Mouse (Mus musculus): ENCODE data around the gene Tcp1. TPM values are rescaled to one million over a fixed set of nuclear protein-coding genes. Genes with fewer than 3 reads are reported as not detected.
A peak's percentile ranks its signal among the peaks of the same experiment; 100 is the strongest.
"Not testable (repeated sequence)": the region's sequence is repeated elsewhere in the genome, so short reads cannot be mapped to it uniquely, and the experiment has no call there.

Tcp1 gene
- total RNA-seq (2022) = 100 to 1,000 TPM; 172 to 223 (median 192) TPM

GRCm38 (mm10) chr17:12915488-12915880, at the start of gene Tcp1:
Gene Tcp1, plus strand, starts transcription at chr17:12915701.
- no peak for DNase-seq

GRCm38 (mm10) chr17:12866853-12867252, 48.6 kb upstream of the Tcp1 start:
- DNase-seq = no peak

GRCm38 (mm10) chr17:12868043-12868442, 47.5 kb upstream of the Tcp1 start, which contains the start of gene Mas1:
Gene Mas1, minus strand, starts transcription at chr17:12868143.
- DNase-seq = no peak

GRCm38 (mm10) chr17:12868640-12869039, 46.9 kb upstream of the Tcp1 start:
- DNase-seq = no peak

GRCm38 (mm10) chr17:12872275-12873028, 43.0 kb upstream of the Tcp1 start:
- DNase-seq = no peak

- no peak for DNase-seq
Observed at GRCm38 (mm10) chr17:12875734-12876133, 39.8 kb upstream of the Tcp1 start, which contains the start of gene Mrgprh. Gene Mrgprh, plus strand, starts transcription at chr17:12876034.

- peak; percentile 59 for DNase-seq
Observed at GRCm38 (mm10) chr17:12880178-12880577, 35.3 kb upstream of the Tcp1 start.

GRCm38 (mm10) chr17:12881216-12881615, 34.3 kb upstream of the Tcp1 start:
- no peak for DNase-seq

GRCm38 (mm10) chr17:12886620-12887019, 28.9 kb upstream of the Tcp1 start:
- DNase-seq = no peak

GRCm38 (mm10) chr17:12887021-12887775, 28.3 kb upstream of the Tcp1 start:
- DNase-seq = no peak

- no peak for DNase-seq
Observed at GRCm38 (mm10) chr17:12891054-12891453, 24.4 kb upstream of the Tcp1 start.

- no peak for DNase-seq
Observed at GRCm38 (mm10) chr17:12892033-12892432, 23.5 kb upstream of the Tcp1 start.

- no peak for DNase-seq
Observed at GRCm38 (mm10) chr17:12897674-12898073, 17.8 kb upstream of the Tcp1 start.

- not testable (repeated sequence) for DNase-seq
Observed at GRCm38 (mm10) chr17:12898607-12899006, 16.9 kb upstream of the Tcp1 start.

- no peak for DNase-seq
Observed at GRCm38 (mm10) chr17:12902291-12902690, 13.2 kb upstream of the Tcp1 start.

- no peak for DNase-seq
Observed at GRCm38 (mm10) chr17:12903372-12904333, 11.8 kb upstream of the Tcp1 start.

GRCm38 (mm10) chr17:12904349-12904748, 11.2 kb upstream of the Tcp1 start:
- no peak for DNase-seq

- no peak for DNase-seq
Observed at GRCm38 (mm10) chr17:12905810-12906209, 9.7 kb upstream of the Tcp1 start.

- no peak for DNase-seq
Observed at GRCm38 (mm10) chr17:12906436-12906835, 9.1 kb upstream of the Tcp1 start.

GRCm38 (mm10) chr17:12909361-12910280, 5.9 kb upstream of the Tcp1 start, which contains the start of gene Pnldc1:
Gene Pnldc1, minus strand, starts transcription at chr17:12910230.
- DNase-seq = no peak

- no peak for DNase-seq
Observed at GRCm38 (mm10) chr17:12910391-12910790, 5.1 kb upstream of the Tcp1 start.

Data from adrenal gland, adult 8-10 months (tissue).